In genomic region chr6:53795788-53796187, GRCm38 (mm10) we compare ENCODE assay signal across 7 mouse cellular contexts. TPM values are rescaled to one million over a fixed set of nuclear protein-coding genes. Genes with fewer than 3 reads are reported as not detected.
DNase-seq lines count a peak whose midpoint lies in the region; ATAC-seq lines count a peak whose summit lies in the region.

No protein-coding gene starts in this region.

- no peak overlapping the region for H3K4me3 ChIP-seq in midbrain, embryonic 10.5 days
- no peak overlapping the region for H3K4me3 ChIP-seq in midbrain, embryonic 15.5 days

- no peak overlapping the region for H3K27ac ChIP-seq in midbrain, embryonic 10.5 days (replicated peaks)
- no peak overlapping the region for H3K27ac ChIP-seq in midbrain, embryonic 15.5 days

- WGBS in midbrain, embryonic 10.5 days: 14% methylated on average over 5 of the region's 5 CpGs
- WGBS in midbrain, embryonic 15.5 days: 20% methylated on average over 5 of the region's 5 CpGs

- H3K9ac ChIP-seq in midbrain, embryonic 15.5 days: no peak overlapping the region

- H3K4me2 ChIP-seq in midbrain, embryonic 15.5 days: no peak overlapping the region

- peaks cover 14% of the 10 kb centered on the region for H3K4me1 ChIP-seq in midbrain, embryonic 10.5 days
- H3K4me1 ChIP-seq in midbrain, embryonic 15.5 days: peaks cover 10% of the 10 kb centered on the region; the same call in 1 of the 2 replicates

- peaks cover 52% of the 10 kb centered on the region for H3K27me3 ChIP-seq in midbrain, embryonic 10.5 days (ENCODE audit: low read depth, poor library complexity, severe bottlenecking)
- peaks cover 7% of the 10 kb centered on the region; the same call in 1 of the 2 replicates for H3K27me3 ChIP-seq in midbrain, embryonic 15.5 days (replicated peaks)

- DNase-seq in midbrain, embryonic 10.5 days (ENCODE audit: low spot score): peak; percentile 67
- peak; percentile 30 for DNase-seq in adipocyte (ENCODE audit: low spot score)
- DNase-seq in cerebellum, adult 9-11 months: peak; percentile 44
- peak; percentile 30 for DNase-seq in induced T-regulatory cell, adult 2 months (ENCODE audit: low read depth)
- peak; percentile 76 for DNase-seq in lung, postnatal 10 days
- no peak for DNase-seq in B cell, adult 2 months

- no peaks in the 10 kb centered on the region for H3K9me3 ChIP-seq in midbrain, embryonic 10.5 days (replicated peaks)
- no peaks in the 10 kb centered on the region for H3K9me3 ChIP-seq in midbrain, embryonic 15.5 days

- no peaks in the 10 kb centered on the region for H3K36me3 ChIP-seq in midbrain, embryonic 10.5 days
- H3K36me3 ChIP-seq in midbrain, embryonic 15.5 days (replicated peaks): no peaks in the 10 kb centered on the region

- ATAC-seq in midbrain, embryonic 15.5 days (replicated peaks): no peak

RNA-seq across cellular contexts. Expression of gene Tril, which starts 24.8 kb away (rescaled TPM):
- polyA plus RNA-seq in midbrain, embryonic 10.5 days (2016; fragmentation: Nextera tagmentation; extraction: Ambion mirVana): 32.7 and 35.2 TPM in 2 replicates
- polyA plus RNA-seq in midbrain, embryonic 15.5 days (2015; fragmentation: Nextera tagmentation; extraction: Ambion mirVana): 13.1 and 13.9 TPM in 2 replicates

Comparison
In these comparisons a context has a peak if more than half of its experiments do, and no peak if none do; other contexts are left out.
1. DNase-seq: peak in midbrain, embryonic 10.5 days (single experiment), adipocyte (single experiment), cerebellum, adult 9-11 months (single experiment), induced T-regulatory cell, adult 2 months (single experiment) and lung, postnatal 10 days (single experiment); none in B cell, adult 2 months (0 of 2).